Comparison of ENCODE assay signal across 21 mouse cellular contexts in the genomic region with DNA sequence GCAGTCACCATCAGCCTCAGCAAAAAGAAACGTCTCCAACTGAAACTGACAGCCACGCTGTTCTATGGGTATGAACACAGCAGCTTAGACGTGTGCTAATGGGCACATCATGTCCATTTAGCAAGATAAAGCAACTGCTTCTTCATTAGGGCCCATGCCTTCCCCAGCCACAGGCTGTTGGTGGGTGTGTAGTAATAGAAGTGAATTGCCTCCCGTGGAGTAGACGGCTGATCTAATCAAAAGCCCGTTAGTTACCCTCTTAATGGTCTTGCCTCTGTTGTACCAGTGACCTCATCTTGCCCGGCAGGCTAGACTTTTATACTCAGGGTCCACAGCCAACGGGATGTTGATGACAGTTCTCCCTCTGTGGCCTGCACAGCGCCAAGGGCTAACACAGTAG. TPM values are rescaled to one million over a fixed set of nuclear protein-coding genes. Genes with fewer than 3 reads are reported as not detected.
A peak's percentile ranks its signal among the peaks of the same experiment; 100 is the strongest.
DNase-seq lines count a peak whose midpoint lies in the region; ATAC-seq and TF ChIP-seq lines count a peak whose summit lies in the region.
"Had no signal": no experiment of that assay in that cellular context is flagged by ENCODE, and none has a peak within 500 bp of the region (broad histone marks: within the 10 kb centered on the region; RNA-seq: fewer than 3 reads in every experiment).

No protein-coding gene starts in this region.

- no peaks in the 10 kb centered on the region for H3K79me2 ChIP-seq in heart, adult 2 months (replicated peaks; ENCODE audit: control insufficient read depth, insufficient read depth, low read length)

- intact Hi-C loops in heart, adult 2 months (cut with DNase I), result no loop called here

- H3K4me3 ChIP-seq in midbrain, postnatal 0 days (ENCODE audit: low read depth, low read length), result no peak overlapping the region
- H3K4me3 ChIP-seq in midbrain, embryonic 14.5 days (replicated peaks; ENCODE audit: low read depth, low read length), result no peak overlapping the region
- H3K4me3 ChIP-seq in heart, adult 2 months, result no peak overlapping the region
- H3K4me3 ChIP-seq: forebrain, embryonic 13.5 days; heart, embryonic 13.5 days; hindbrain, embryonic 13.5 days had no signal

- no peak overlapping the region for H3K27ac ChIP-seq in midbrain, postnatal 0 days (ENCODE audit: low read depth, low read length)
- no peak overlapping the region for H3K27ac ChIP-seq in midbrain, embryonic 14.5 days (replicated peaks; ENCODE audit: low read depth, low read length)
- H3K27ac ChIP-seq in heart, adult 2 months, result no peak overlapping the region
- H3K27ac ChIP-seq: forebrain, embryonic 13.5 days; heart, embryonic 13.5 days; hindbrain, embryonic 13.5 days had no signal

- H3K4me1 ChIP-seq in midbrain, postnatal 0 days (ENCODE audit: insufficient read depth, low read length), result no peaks in the 10 kb centered on the region
- H3K4me1 ChIP-seq in midbrain, embryonic 14.5 days (ENCODE audit: control insufficient read depth, insufficient read depth, low read length), result peaks cover 2% of the 10 kb centered on the region; the same call in 1 of the 2 replicates
- H3K4me1 ChIP-seq in heart, adult 2 months (ENCODE audit: control insufficient read depth, insufficient read depth, low read length), result no peaks in the 10 kb centered on the region

- ATAC-seq in midbrain, postnatal 0 days (ENCODE audit: low FRiP score), result no peak
- ATAC-seq in midbrain, embryonic 14.5 days (ENCODE audit: low FRiP score, low TSS enrichment), result no peak
- ATAC-seq: activated CD4-positive, CD25-positive, alpha-beta regulatory T cell, adult 4 months; forebrain, embryonic 13.5 days; forebrain, postnatal 0 days; intestine, embryonic 16.5 days had no signal

- no peak for TF ChIP-seq EP300 in heart, adult 2 months (IDR thresholded peaks at IDR 0.05; ENCODE audit: insufficient read depth, low read depth, low read length)

- H3K9me3 ChIP-seq in midbrain, postnatal 0 days (ENCODE audit: low read length), result no peaks in the 10 kb centered on the region
- no peaks in the 10 kb centered on the region for H3K9me3 ChIP-seq in midbrain, embryonic 14.5 days (ENCODE audit: control insufficient read depth, low read length)
- H3K9me3 ChIP-seq: forebrain, embryonic 13.5 days; heart, embryonic 13.5 days; hindbrain, embryonic 13.5 days had no signal

- H3K9ac ChIP-seq in midbrain, postnatal 0 days (replicated peaks; ENCODE audit: low read length, poor library complexity, severe bottlenecking), result no peak overlapping the region
- no peak overlapping the region for H3K9ac ChIP-seq in midbrain, embryonic 14.5 days (replicated peaks; ENCODE audit: low read length)
- no peak overlapping the region for H3K9ac ChIP-seq in heart, adult 2 months (ENCODE audit: low read depth, low read length)
- H3K9ac ChIP-seq: forebrain, embryonic 13.5 days; forebrain, postnatal 0 days; heart, embryonic 13.5 days; hindbrain, embryonic 13.5 days had no signal

- 40% methylated on average over 9 of the region's 9 CpGs for WGBS in midbrain, postnatal 0 days
- WGBS in midbrain, embryonic 14.5 days, result 36% methylated on average over 9 of the region's 9 CpGs
- WGBS in heart, adult 2 months, result 73% methylated on average over 9 of the region's 9 CpGs

- no peak for TF ChIP-seq POLR2A in heart, adult 2 months (IDR thresholded peaks at IDR 0.05; ENCODE audit: insufficient read depth, low read depth, low read length)

- H3K4me2 ChIP-seq in midbrain, postnatal 0 days (ENCODE audit: low read depth, low read length, poor library complexity, severe bottlenecking), result no peak overlapping the region
- H3K4me2 ChIP-seq in midbrain, embryonic 14.5 days (ENCODE audit: low read length), result no peak overlapping the region
- H3K4me2 ChIP-seq: forebrain, embryonic 13.5 days; heart, embryonic 13.5 days; hindbrain, embryonic 13.5 days had no signal

- DNase-seq in gastrocnemius, adult 18-20 months (ENCODE audit: low spot score), result peak; percentile 18
- DNase-seq in gastrocnemius, postnatal 25 days, result no peak
- DNase-seq in midbrain, postnatal 0 days (ENCODE audit: low spot score), result peak; percentile 39
- no peak for DNase-seq in midbrain, embryonic 14.5 days
- peak; percentile 55 for DNase-seq in retina, embryonic 14.5 days (ENCODE audit: low spot score)
- no peak for DNase-seq in urinary bladder, postnatal 25 days (ENCODE audit: low spot score)
- DNase-seq in heart, adult 2 months, result no peak
- DNase-seq: adrenal gland, postnatal 14 days; B cell, adult 2 months; cerebellum, adult 18-20 months; cerebellum, adult 9-11 months; cerebellum, postnatal 36 days; forebrain, postnatal 0 days; gastrocnemius, postnatal 10 days; heart, postnatal 36 days; kidney, adult 2 months had no signal

- TF ChIP-seq CTCF in midbrain, postnatal 0 days (IDR thresholded peaks at IDR 0.05), result no peak
- TF ChIP-seq CTCF in heart, adult 2 months (IDR thresholded peaks at IDR 0.05), result no peak

- H3K36me3 ChIP-seq in midbrain, postnatal 0 days (ENCODE audit: insufficient read depth, low read length), result no peaks in the 10 kb centered on the region
- no peaks in the 10 kb centered on the region for H3K36me3 ChIP-seq in midbrain, embryonic 14.5 days (ENCODE audit: control insufficient read depth, insufficient read depth, low read length)
- no peaks in the 10 kb centered on the region for H3K36me3 ChIP-seq in heart, adult 2 months (ENCODE audit: control insufficient read depth, insufficient read depth, low read length)
- H3K36me3 ChIP-seq: heart, embryonic 13.5 days; hindbrain, embryonic 13.5 days had no signal

- no peaks in the 10 kb centered on the region for H3K27me3 ChIP-seq in midbrain, postnatal 0 days (ENCODE audit: insufficient read depth, low read length)
- no peaks in the 10 kb centered on the region for H3K27me3 ChIP-seq in midbrain, embryonic 14.5 days (ENCODE audit: control insufficient read depth, insufficient read depth, low read length)
- no peaks in the 10 kb centered on the region for H3K27me3 ChIP-seq in heart, adult 2 months (ENCODE audit: control insufficient read depth, insufficient read depth, low read length)

RNA-seq across cellular contexts. Expression of gene Hrh2, which starts 7.1 kb away (rescaled TPM):
- under 1 TPM; 0.05 to 0.19 TPM for total RNA-seq in gastrocnemius, adult 18-20 months (2021)
- not detected for total RNA-seq in gastrocnemius, postnatal 25 days (2021)
- 2.0 and 2.3 TPM in 2 replicates for total RNA-seq in midbrain, postnatal 0 days (2014; rRNA removed)
- polyA plus RNA-seq in midbrain, postnatal 0 days (2015; fragmentation: Nextera tagmentation; extraction: Ambion mirVana), result 1.2 and 1.5 TPM in 2 replicates
- polyA plus RNA-seq in midbrain, embryonic 14.5 days (2014; fragmentation: Nextera tagmentation; extraction: Ambion mirVana), result 0.63 and 0.78 TPM in 2 replicates
- under 1 TPM; 0.23 to 0.34 TPM for total RNA-seq in heart, adult 2 months (2021)
- polyA plus RNA-seq in heart, adult 2 months (2012; rRNA removed), result 0.68 and 1.3 TPM in 2 replicates

Comparison
In these comparisons a context has a peak if more than half of its experiments do, and no peak if none do; other contexts are left out.
1. DNase-seq: peak in gastrocnemius, adult 18-20 months (single experiment), midbrain, postnatal 0 days (single experiment) and retina, embryonic 14.5 days (single experiment); none in gastrocnemius, postnatal 25 days (single experiment), midbrain, embryonic 14.5 days (single experiment), urinary bladder, postnatal 25 days (single experiment) and heart, adult 2 months (0 of 2).